Mouse (Mus musculus) ES-Bruce4 (cell line): ENCODE measurements around the gene Vim.

Experiments used
- CTCF ChIP-seq: IDR thresholded peaks from one replicate; pipeline ENCODE4 v1.8.1; 2011; ENCODE audit warnings: low read depth, low read length
- EP300 ChIP-seq: IDR thresholded peaks from 2 replicates; pipeline ENCODE4 v1.6.1; 2011; ENCODE audit warnings: low read depth, low read length; ENCODE audit not compliant: insufficient read depth
- POLR2A ChIP-seq: IDR thresholded peaks from one replicate; pipeline ENCODE4 v1.8.1; 2011; ENCODE audit warnings: low read length; ENCODE audit not compliant: insufficient read depth

- TF ChIP-seq EP300 (no peak), CTCF (no peak), POLR2A (no peak)
Measured at GRCm38 (mm10) chr2:13526205-13526604, 47.5 kb upstream of the Vim start.
